Mouse (Mus musculus) limb, embryonic 10.5 days (tissue): ENCODE results near the gene Pax7. TPM values are rescaled to one million over a fixed set of nuclear protein-coding genes. Genes with fewer than 3 reads are reported as not detected.

ENCODE experiments used
- DNase-seq: peaks from one replicate; pipeline ENCODE4 v3.0.0-alpha.2; 2017; ENCODE audit warnings: low spot score
- H3K27ac ChIP-seq: fragments of 300-500 bp; sonication (generic); 2 replicates; pipeline ENCODE4 v1.5.1; 2016; ENCODE audit warnings: mild to moderate bottlenecking
- H3K27me3 ChIP-seq: fragments of 300-500 bp; sonication (generic); 2 replicates; pipeline ENCODE4 v1.6.1; 2016; ENCODE audit warnings: low read depth, mild to moderate bottlenecking; ENCODE audit not compliant: poor library complexity, severe bottlenecking
- H3K36me3 ChIP-seq: fragments of 300-500 bp; sonication (generic); 2 replicates; pipeline ENCODE4 v1.6.1; 2016; ENCODE audit warnings: mild to moderate bottlenecking, moderate library complexity
- H3K4me1 ChIP-seq: fragments of 300-500 bp; sonication (generic); 2 replicates; pipeline ENCODE4 v1.6.1; 2016
- H3K4me3 ChIP-seq: fragments of 300-500 bp; sonication (generic); 2 replicates; pipeline ENCODE4 v1.5.1; 2016; ENCODE audit warnings: mild to moderate bottlenecking, moderate library complexity
- H3K9me3 ChIP-seq: fragments of 300-500 bp; sonication (generic); replicated peaks from 2 replicates; pipeline ENCODE4 v1.6.1; 2016; ENCODE audit warnings: mild to moderate bottlenecking
- WGBS: fragments of 180-500 bp; shearing (Covaris S2); methylation state at CpG from one replicate; pipeline ENCODE4 v1.1.7; 2016; 5-methylcytosine and 5-hydroxymethylcytosine counted together
- polyA plus RNA-seq: library from polyadenylated mRNA; unstranded; fragments of >200 nt; fragmentation: Nextera tagmentation; extraction: Ambion mirVana; gene quantifications from 2 replicates; pipeline ENCODE4 v1.2.1, GENCODE M21; 2016

Gene Pax7
- polyA plus RNA-seq, 1 experiment from 2014 or later = 0.14 TPM

GRCm38 (mm10) chr4:139842919-139843318 lies 9.6 kb upstream of the Pax7 start:
- no peak for DNase-seq
- 0 out of 2 replicates have a peak, but pooled peaks cover 2% of the 10 kb centered on the region for H3K9me3 ChIP-seq
- peaks cover 7% of the 10 kb centered on the region; the same call in 1 of the 2 replicates for H3K4me1 ChIP-seq
- peaks cover 95% of the 10 kb centered on the region for H3K27me3 ChIP-seq
- H3K36me3 ChIP-seq = no peaks in the 10 kb centered on the region
- no peak overlapping the region for H3K27ac ChIP-seq
- no peak overlapping the region for H3K4me3 ChIP-seq
- 74% methylated on average over 7 of the region's 7 CpGs for WGBS

- 65% methylated on average over 9 of the region's 9 CpGs for WGBS
- peaks cover 17% of the 10 kb centered on the region for H3K4me1 ChIP-seq
- H3K36me3 ChIP-seq = no peaks in the 10 kb centered on the region
- 0 out of 2 replicates have a peak, but pooled peaks cover 2% of the 10 kb centered on the region for H3K9me3 ChIP-seq
- H3K27ac ChIP-seq = no peak overlapping the region
- DNase-seq = no peak
- no peak overlapping the region for H3K4me3 ChIP-seq
- peaks cover 100% of the 10 kb centered on the region for H3K27me3 ChIP-seq
Observed at GRCm38 (mm10) chr4:139840939-139841500, 7.7 kb upstream of the Pax7 start.

GRCm38 (mm10) chr4:139840442-139840841 lies 7.1 kb upstream of the Pax7 start:
- H3K4me1 ChIP-seq = peaks cover 20% of the 10 kb centered on the region

GRCm38 (mm10) chr4:139836681-139837080 lies 3.4 kb upstream of the Pax7 start:
- H3K4me1 ChIP-seq = peaks cover 45% of the 10 kb centered on the region
- no peak overlapping the region for H3K27ac ChIP-seq
- no peak overlapping the region for H3K4me3 ChIP-seq
- H3K36me3 ChIP-seq = no peaks in the 10 kb centered on the region
- H3K27me3 ChIP-seq = peaks cover 100% of the 10 kb centered on the region
- H3K9me3 ChIP-seq = 0 out of 2 replicates have a peak, but pooled peaks cover 2% of the 10 kb centered on the region
- 9% methylated on average over 5 of the region's 5 CpGs for WGBS
- DNase-seq = no peak

More at GRCm38 (mm10) chr4:139840442-139840841, 7.1 kb upstream of the Pax7 start:
- H3K27me3 ChIP-seq = peaks cover 100% of the 10 kb centered on the region
- 72% methylated on average over 4 of the region's 4 CpGs for WGBS
- H3K27ac ChIP-seq = no peak overlapping the region
- 0 out of 2 replicates have a peak, but pooled peaks cover 2% of the 10 kb centered on the region for H3K9me3 ChIP-seq
- DNase-seq = no peak
- no peak overlapping the region for H3K4me3 ChIP-seq
- no peaks in the 10 kb centered on the region for H3K36me3 ChIP-seq

GRCm38 (mm10) chr4:139836196-139836595 lies 2.9 kb upstream of the Pax7 start:
- H3K4me1 ChIP-seq = peaks cover 50% of the 10 kb centered on the region
- H3K27me3 ChIP-seq = peaks cover 100% of the 10 kb centered on the region
- DNase-seq = no peak
- H3K4me3 ChIP-seq = no peak overlapping the region
- H3K9me3 ChIP-seq = 0 out of 2 replicates have a peak, but pooled peaks cover 2% of the 10 kb centered on the region
- H3K27ac ChIP-seq = no peak overlapping the region
- 0% methylated on average over 8 of the region's 8 CpGs for WGBS
- no peaks in the 10 kb centered on the region for H3K36me3 ChIP-seq

- WGBS = under 1% methylated on average over 17 of the region's 17 CpGs
- no peak for DNase-seq
- Histone ChIP-seq H3K36me3 (no peaks in the 10 kb centered on the region), H3K4me3 (no peak overlapping the region), H3K4me1 (peaks cover 50% of the 10 kb centered on the region), H3K27me3 (peaks cover 100% of the 10 kb centered on the region), H3K9me3 (no peaks in the 10 kb centered on the region), H3K27ac (no peak overlapping the region)
Observed at GRCm38 (mm10) chr4:139833817-139834401, 581 bp upstream of the Pax7 start.

- Histone ChIP-seq H3K9me3 (no peaks in the 10 kb centered on the region), H3K27ac (no peak overlapping the region), H3K36me3 (no peaks in the 10 kb centered on the region), H3K4me1 (peaks cover 48% of the 10 kb centered on the region), H3K27me3 (peaks cover 100% of the 10 kb centered on the region), H3K4me3 (peak overlapping the region; percentile 32)
- DNase-seq = peak; percentile 69
- WGBS = under 1% methylated on average over 55 of the region's 55 CpGs
Observed at GRCm38 (mm10) chr4:139832281-139833035, 870 bp downstream of the Pax7 start.

GRCm38 (mm10) chr4:139831501-139832230 lies 1.7 kb downstream of the Pax7 start:
- peak; percentile 73 for DNase-seq
- Histone ChIP-seq H3K4me1 (peaks cover 45% of the 10 kb centered on the region), H3K27ac (no peak overlapping the region), H3K9me3 (no peaks in the 10 kb centered on the region), H3K36me3 (no peaks in the 10 kb centered on the region), H3K4me3 (peak overlapping the region; percentile 5; the same call in 1 of the 2 replicates), H3K27me3 (peaks cover 100% of the 10 kb centered on the region)
- under 1% methylated on average over 57 of the region's 57 CpGs for WGBS

- peaks cover 100% of the 10 kb centered on the region for H3K27me3 ChIP-seq
- peaks cover 36% of the 10 kb centered on the region for H3K4me1 ChIP-seq
- H3K4me3 ChIP-seq = no peak overlapping the region
- DNase-seq = peak; percentile 60
- WGBS = under 1% methylated on average over 24 of the region's 24 CpGs
- no peaks in the 10 kb centered on the region for H3K9me3 ChIP-seq
- H3K36me3 ChIP-seq = no peaks in the 10 kb centered on the region
- no peak overlapping the region for H3K27ac ChIP-seq
Observed at GRCm38 (mm10) chr4:139830581-139831387, 2.5 kb downstream of the Pax7 start.

GRCm38 (mm10) chr4:139830053-139830452 lies 3.3 kb downstream of the Pax7 start:
- WGBS = under 1% methylated on average over 14 of the region's 14 CpGs
- Histone ChIP-seq H3K4me3 (no peak overlapping the region), H3K27me3 (peaks cover 100% of the 10 kb centered on the region), H3K27ac (no peak overlapping the region), H3K9me3 (no peaks in the 10 kb centered on the region), H3K36me3 (no peaks in the 10 kb centered on the region), H3K4me1 (peaks cover 34% of the 10 kb centered on the region)
- no peak for DNase-seq

GRCm38 (mm10) chr4:139828871-139829590 lies 4.3 kb downstream of the Pax7 start:
- Histone ChIP-seq H3K9me3 (no peaks in the 10 kb centered on the region), H3K36me3 (no peaks in the 10 kb centered on the region), H3K27me3 (peaks cover 100% of the 10 kb centered on the region), H3K27ac (no peak overlapping the region), H3K4me1 (peaks cover 36% of the 10 kb centered on the region), H3K4me3 (no peak overlapping the region)
- DNase-seq = no peak
- 3% methylated on average over 16 of the region's 16 CpGs for WGBS
